Mouse (Mus musculus) embryonic fibroblast, embryonic 13.5 days (primary cell): ENCODE results near the gene Oas1c. TPM values are rescaled to one million over a fixed set of nuclear protein-coding genes. Genes with fewer than 3 reads are reported as not detected.

Experiments used
- H3K27ac ChIP-seq: 2 replicates; pipeline ENCODE4 v1.5.1; 2012; ENCODE audit warnings: low read length, control low read depth, inconsistent platforms; ENCODE audit not compliant: insufficient read depth
- H3K4me1 ChIP-seq: 2 replicates; pipeline ENCODE4 v1.6.1; 2011; ENCODE audit warnings: low read length; ENCODE audit not compliant: control insufficient read depth, insufficient read depth
- H3K4me3 ChIP-seq: 2 replicates; pipeline ENCODE4 v1.5.1; 2011; ENCODE audit warnings: mild to moderate bottlenecking, control low read depth, low read length; ENCODE audit not compliant: insufficient read depth
- CTCF ChIP-seq: IDR thresholded peaks from 2 replicates; pipeline ENCODE4 v1.5.1; 2011; ENCODE audit warnings: mild to moderate bottlenecking, control low read depth, low read length, moderate library complexity, borderline replicate concordance; ENCODE audit not compliant: insufficient read depth
- POLR2A ChIP-seq: IDR thresholded peaks from 2 replicates; pipeline ENCODE4 v1.6.1; 2011; ENCODE audit warnings: low read depth, mild to moderate bottlenecking, control low read depth, low read length, moderate library complexity
- polyA plus RNA-seq: library from polyadenylated mRNA; stranded (reverse); fragments of >200 nt; gene quantifications from 2 replicates; pipeline ENCODE4 v1.2.4, GENCODE M21; 2011; ENCODE audit warnings: low read depth; ENCODE audit not compliant: missing spikeins, insufficient read length

Oas1c gene
- polyA plus RNA-seq, 1 experiment = 1.3 TPM

DNA sequence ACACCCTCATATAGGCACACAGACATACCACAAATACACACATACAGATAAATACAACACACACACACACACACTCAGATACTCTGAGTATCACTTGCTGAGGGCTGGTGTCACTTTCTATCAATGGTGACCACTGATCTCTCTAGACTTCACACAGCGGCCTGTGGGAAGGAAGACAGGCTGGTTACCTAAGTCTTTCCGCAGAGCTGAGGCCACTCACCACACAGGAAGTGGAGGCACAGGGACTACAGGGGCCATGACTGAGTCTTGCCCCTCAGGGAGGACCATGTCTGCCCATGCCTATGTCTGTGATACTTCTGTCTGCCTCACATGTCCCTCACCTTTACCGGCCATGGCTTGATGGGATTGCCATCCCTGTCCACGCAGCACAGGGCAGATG, 58.1 kb downstream of the Oas1c start:
- no peak for TF ChIP-seq CTCF
- TF ChIP-seq POLR2A = no peak
- H3K4me1 ChIP-seq = no peaks in the 10 kb centered on the region
- no peak overlapping the region for H3K4me3 ChIP-seq
- H3K27ac ChIP-seq = no peak overlapping the region

DNA sequence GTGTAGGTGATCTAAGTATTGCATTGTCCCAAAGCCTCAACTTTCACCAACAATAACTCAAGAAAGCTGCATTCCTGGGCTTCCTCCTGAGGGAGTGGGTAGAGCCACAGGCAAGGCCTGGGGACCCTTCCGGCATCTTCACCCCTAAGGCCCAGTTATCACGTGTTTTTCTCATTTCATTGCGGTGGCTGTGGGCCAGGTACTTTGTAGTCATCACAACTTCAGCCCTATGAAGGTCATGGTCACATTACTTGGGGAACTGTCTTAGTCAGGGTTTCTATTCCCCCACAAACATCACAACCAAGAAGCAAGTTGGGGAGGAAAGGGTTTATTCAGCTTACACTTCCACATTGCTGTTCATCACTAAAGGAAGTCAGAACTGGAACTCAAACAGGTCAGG, 59.5 kb downstream of the Oas1c start:
- Histone ChIP-seq H3K4me1 (no peaks in the 10 kb centered on the region), H3K27ac (no peak overlapping the region), H3K4me3 (no peak overlapping the region)
- TF ChIP-seq CTCF (no peak), POLR2A (no peak)

- TF ChIP-seq CTCF = no peak
- TF ChIP-seq POLR2A = no peak
- H3K4me3 ChIP-seq = no peak overlapping the region
Observed at GRCm38 (mm10) chr5:120751206-120751605, 61.1 kb downstream of the Oas1c start.

More at GRCm38 (mm10) chr5:120751206-120751605, 61.1 kb downstream of the Oas1c start:
- H3K4me1 ChIP-seq = no peaks in the 10 kb centered on the region
- H3K27ac ChIP-seq = no peak overlapping the region

Other genes with a start within 250 kb of the Oas1c start
- 22.2 and 29.1 TPM in 2 replicates for gene Tpcn1, start 223.8 kb downstream of the Oas1c start, polyA plus RNA-seq
- gene Iqcd, start 223.5 kb downstream of the Oas1c start, polyA plus RNA-seq = 0.44 TPM in 1 of 2 replicates, not detected in the other
- gene Rita1, start 199.9 kb downstream of the Oas1c start, polyA plus RNA-seq = 8.5 and 8.8 TPM in 2 replicates
- 39.3 and 43.0 TPM in 2 replicates for gene Ddx54, start 199.8 kb downstream of the Oas1c start, polyA plus RNA-seq
- not detected in 2 replicates for gene Cfap73, start 178.3 kb downstream of the Oas1c start, polyA plus RNA-seq
- gene Rasal1, start 163.7 kb downstream of the Oas1c start, polyA plus RNA-seq = not detected in 2 replicates
- gene Dtx1, start 100.6 kb downstream of the Oas1c start, polyA plus RNA-seq = not detected in 2 replicates
- 0.28 and 0.61 TPM in 2 replicates for gene Oas2, start 62.7 kb downstream of the Oas1c start, polyA plus RNA-seq
- gene Oas3, start 34.9 kb downstream of the Oas1c start, polyA plus RNA-seq = 0.18 TPM in 1 of 2 replicates, not detected in the other
- gene Oas1e, start 17.0 kb downstream of the Oas1c start, polyA plus RNA-seq = not detected in 2 replicates
- gene Oas1f, start 34.9 kb upstream of the Oas1c start, polyA plus RNA-seq = not detected in 2 replicates
- not detected in 2 replicates for gene Oas1h, start 48.9 kb upstream of the Oas1c start, polyA plus RNA-seq
- gene Oas1g, start 75.1 kb upstream of the Oas1c start, polyA plus RNA-seq = 1.3 TPM in 1 of 2 replicates, not detected in the other
- gene Oas1a, start 95.0 kb upstream of the Oas1c start, polyA plus RNA-seq = 4.9 and 5.8 TPM in 2 replicates
- gene Oas1d, start 102.0 kb upstream of the Oas1c start, polyA plus RNA-seq = not detected in 2 replicates
- gene Rph3a, start 197.6 kb upstream of the Oas1c start, polyA plus RNA-seq = not detected in 2 replicates